7 mouse cellular contexts compared by ENCODE assay signal in genomic region chrX:57053174-57053992, GRCm38 (mm10). TPM values are rescaled to one million over a fixed set of nuclear protein-coding genes. Genes with fewer than 3 reads are reported as not detected.
DNase-seq lines count a peak whose midpoint lies in the region; ATAC-seq lines count a peak whose summit lies in the region.

Gene Htatsf1, plus strand, starts transcription at chrX:57053583.

- H3K36me3 ChIP-seq in intestine, embryonic 15.5 days: no peaks in the 10 kb centered on the region
- H3K36me3 ChIP-seq in midbrain, embryonic 11.5 days (ENCODE audit: control insufficient read depth, insufficient read depth, low read length): no peaks in the 10 kb centered on the region

- DNase-seq in adrenal gland, adult 2 months: peak; percentile 89
- DNase-seq in embryo, embryonic 11.5 days (ENCODE audit: low read depth, low spot score): peak; percentile 64
- DNase-seq in gastrocnemius, postnatal 36 days: peak; percentile 65 to 82
- peak; percentile 80 to 86 for DNase-seq in left cerebral cortex, postnatal 36 days (ENCODE audit: low spot score in 2 of 2)
- DNase-seq in midbrain, embryonic 11.5 days (ENCODE audit: low spot score, missing footprints): peak; percentile 98
- DNase-seq in skeletal muscle tissue, adult 2 months (ENCODE audit: low read depth, low spot score): peak; percentile 59

- peak within 1 kb of the TSS; percentile 57 for H3K4me3 ChIP-seq in intestine, embryonic 15.5 days (replicated peaks)
- peak within 1 kb of the TSS; percentile 50 for H3K4me3 ChIP-seq in midbrain, embryonic 11.5 days (ENCODE audit: low read depth, low read length)

- 16% methylated on average over 78 of the region's 85 CpGs for WGBS in intestine, embryonic 15.5 days
- 23% methylated on average over 52 of the region's 85 CpGs for WGBS in midbrain, embryonic 11.5 days

- no peaks in the 10 kb centered on the region for H3K27me3 ChIP-seq in intestine, embryonic 15.5 days (replicated peaks)
- no peaks in the 10 kb centered on the region for H3K27me3 ChIP-seq in midbrain, embryonic 11.5 days (ENCODE audit: control insufficient read depth, insufficient read depth, low read length)

- peak; percentile 98 for ATAC-seq in intestine, embryonic 15.5 days
- ATAC-seq in midbrain, embryonic 11.5 days (ENCODE audit: low FRiP score): peak; percentile 97

- peak within 1 kb of the TSS; percentile 76 for H3K9ac ChIP-seq in intestine, embryonic 15.5 days
- H3K9ac ChIP-seq in midbrain, embryonic 11.5 days (ENCODE audit: low read length): peak within 1 kb of the TSS; percentile 66

- H3K4me2 ChIP-seq in intestine, embryonic 15.5 days (replicated peaks): peak within 1 kb of the TSS; percentile 53
- peak within 1 kb of the TSS; percentile 53 for H3K4me2 ChIP-seq in midbrain, embryonic 11.5 days

- no peaks in the 10 kb centered on the region for H3K9me3 ChIP-seq in intestine, embryonic 15.5 days
- no peaks in the 10 kb centered on the region for H3K9me3 ChIP-seq in midbrain, embryonic 11.5 days (ENCODE audit: control insufficient read depth, low read length)

- H3K27ac ChIP-seq in intestine, embryonic 15.5 days: peak within 1 kb of the TSS; percentile 95
- peak within 1 kb of the TSS; percentile 86 for H3K27ac ChIP-seq in midbrain, embryonic 11.5 days (ENCODE audit: low read depth, low read length)

- H3K4me1 ChIP-seq in intestine, embryonic 15.5 days (replicated peaks): no peaks in the 10 kb centered on the region
- H3K4me1 ChIP-seq in midbrain, embryonic 11.5 days (ENCODE audit: control insufficient read depth, insufficient read depth, low read length): 0 out of 2 replicates have a peak, but pooled peaks cover 2% of the 10 kb centered on the region

- intact Hi-C loops in gastrocnemius, postnatal 36 days (cut with DNase I): no loop called here
- intact Hi-C loops in left cerebral cortex, postnatal 36 days (cut with DNase I): loop anchor here (10.0 kb wide), 1 partner anchor 409 kb away; no protein-coding TSS in a partner anchor

RNA-seq across cellular contexts. Expression of gene Htatsf1, which starts in this region (rescaled TPM):
- 10 to 100 TPM; 35.5 to 46.9 TPM for total RNA-seq in adrenal gland, adult 2 months (2021)
- 44.1 and 46.9 TPM in 2 replicates for polyA plus RNA-seq in adrenal gland, adult 2 months (2012; rRNA removed)
- total RNA-seq in gastrocnemius, postnatal 36 days (2021): 10 to 100 TPM; 69.2 to 77.3 TPM
- polyA plus RNA-seq in intestine, embryonic 15.5 days (2015; fragmentation: Nextera tagmentation; extraction: Ambion mirVana): 57.9 and 61.6 TPM in 2 replicates
- 10 to 100 TPM; 53.4 to 56.2 TPM for total RNA-seq in left cerebral cortex, postnatal 36 days (2021)
- polyA plus RNA-seq in midbrain, embryonic 11.5 days (2014; fragmentation: Nextera tagmentation; extraction: Ambion mirVana): 86.2 and 98.2 TPM in 2 replicates

Comparison
In these comparisons a context has a peak if more than half of its experiments do, and no peak if none do; other contexts are left out.
1. Peak in every context shown above with its lines: DNase-seq, ATAC-seq, H3K4me3 ChIP-seq and H3K27ac ChIP-seq.